Mouse (Mus musculus) midbrain, embryonic 11.5 days (tissue): ENCODE measurements at regions not wholly inside any gene's neighbourhood (a gene's known extent, or its start where the extent isn't known, plus 50 kb on each side); places are given as distances from the start of the nearest gene placed in this dataset.
"Not testable (repeated sequence)": the region's sequence is repeated elsewhere in the genome, so short reads cannot be mapped to it uniquely, and the experiment has no call there.

Experiments
- ATAC-seq: fragments of 200-750 bp; cut with Nextera tagmentation; 2 replicates; pipeline ENCODE4 v1.8.0; 2017; ENCODE audit warnings: moderate TSS enrichment, moderate library complexity; ENCODE audit not compliant: low FRiP score
- DNase-seq: peaks from one replicate; pipeline ENCODE4 v3.0.0; 2015; ENCODE audit warnings: low spot score; ENCODE audit errors: missing footprints
- H3K27ac ChIP-seq: fragments of 300-500 bp; sonication (generic); 2 replicates; pipeline ENCODE4 v1.5.1; 2014; ENCODE audit warnings: low read depth, low read length
- H3K27me3 ChIP-seq: fragments of 300-500 bp; sonication (generic); 2 replicates; pipeline ENCODE4 v1.6.1; 2014; ENCODE audit warnings: mild to moderate bottlenecking, low read length, moderate library complexity, mixed read lengths; ENCODE audit not compliant: control insufficient read depth, insufficient read depth
- H3K36me3 ChIP-seq: fragments of 300-500 bp; sonication (generic); 2 replicates; pipeline ENCODE4 v1.6.1; 2014; ENCODE audit warnings: mild to moderate bottlenecking, low read length, moderate library complexity, mixed read lengths; ENCODE audit not compliant: control insufficient read depth, insufficient read depth
- H3K4me1 ChIP-seq: fragments of 300-500 bp; sonication (generic); 2 replicates; pipeline ENCODE4 v1.6.1; 2014; ENCODE audit warnings: low read length; ENCODE audit not compliant: control insufficient read depth, insufficient read depth
- H3K4me2 ChIP-seq: fragments of 300-500 bp; sonication (generic); 2 replicates; pipeline ENCODE4 v1.6.1; 2014; ENCODE audit warnings: mild to moderate bottlenecking, moderate library complexity
- H3K4me3 ChIP-seq: fragments of 300-500 bp; sonication (generic); 2 replicates; pipeline ENCODE4 v1.5.1; 2014; ENCODE audit warnings: low read depth, low read length
- H3K9ac ChIP-seq: fragments of 300-500 bp; sonication (generic); 2 replicates; pipeline ENCODE4 v1.6.1; 2014; ENCODE audit warnings: low read length
- H3K9me3 ChIP-seq: fragments of 300-500 bp; sonication (generic); 2 replicates; pipeline ENCODE4 v1.6.1; 2016; ENCODE audit warnings: low read length; ENCODE audit not compliant: control insufficient read depth
- WGBS: fragments of 180-500 bp; shearing (Covaris S2); extraction: QIAGEN DNeasy Blood & Tissue Kit; methylation state at CpG from one replicate; pipeline ENCODE4 v1.1.7; 2014; 5-methylcytosine and 5-hydroxymethylcytosine counted together

DNA sequence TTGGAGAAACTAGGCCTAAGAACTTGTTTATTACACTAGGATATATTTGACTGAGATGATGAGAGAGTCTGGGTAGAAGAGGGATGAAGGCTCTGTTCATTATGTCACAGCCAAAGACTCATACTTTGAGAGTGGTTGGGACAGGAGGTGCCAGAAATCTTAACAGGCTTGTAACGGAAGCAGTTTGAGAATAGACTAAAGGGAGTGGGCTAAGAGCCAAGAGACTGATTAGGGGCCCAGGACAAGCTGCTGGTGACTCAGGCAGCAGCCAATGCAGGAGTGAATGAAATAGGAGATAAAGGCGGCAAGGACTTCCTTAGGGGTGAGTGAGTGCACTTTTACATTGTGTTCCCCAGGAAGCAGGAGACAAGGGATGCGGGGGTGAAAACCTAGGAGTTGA is 127.2 kb upstream of the Dpp6 start:
- Histone ChIP-seq H3K4me1 (no peaks in the 10 kb centered on the region), H3K36me3 (no peaks in the 10 kb centered on the region), H3K4me2 (no peak overlapping the region), H3K27me3 (no peaks in the 10 kb centered on the region), H3K27ac (no peak overlapping the region), H3K9me3 (no peaks in the 10 kb centered on the region), H3K9ac (no peak overlapping the region), H3K4me3 (no peak overlapping the region)
- no peak for DNase-seq
- no peak for ATAC-seq
- 67% methylated on average over 3 of the region's 3 CpGs for WGBS

DNA sequence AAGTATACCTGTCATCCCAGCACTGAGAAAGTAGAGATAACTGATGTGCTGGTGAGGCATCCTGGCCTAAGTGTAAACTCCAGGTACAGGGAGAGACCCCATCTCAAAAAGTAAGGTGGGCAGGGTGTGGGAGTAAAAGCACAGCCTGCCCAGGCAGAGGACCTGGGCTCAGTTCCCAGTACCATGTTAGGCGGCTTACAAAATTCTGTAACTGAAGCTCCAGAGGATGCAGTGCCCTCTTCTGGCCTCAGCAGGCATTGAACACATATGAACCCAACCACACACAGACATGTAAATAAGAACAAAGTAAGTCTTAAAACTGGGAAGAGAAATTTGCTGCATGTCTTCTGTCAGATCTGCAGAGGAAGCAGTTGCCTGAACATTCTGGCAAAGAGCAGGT is 125.9 kb upstream of the Dpp6 start:
- H3K9ac ChIP-seq = no peak overlapping the region
- no peak overlapping the region for H3K4me2 ChIP-seq
- H3K27me3 ChIP-seq = no peaks in the 10 kb centered on the region
- H3K4me1 ChIP-seq = no peaks in the 10 kb centered on the region
- H3K9me3 ChIP-seq = no peaks in the 10 kb centered on the region
- no peak overlapping the region for H3K27ac ChIP-seq
- H3K4me3 ChIP-seq = no peak overlapping the region
- 95% methylated on average over 1 of the region's 1 CpGs for WGBS
- no peaks in the 10 kb centered on the region for H3K36me3 ChIP-seq
- no peak for DNase-seq
- ATAC-seq = no peak

DNA sequence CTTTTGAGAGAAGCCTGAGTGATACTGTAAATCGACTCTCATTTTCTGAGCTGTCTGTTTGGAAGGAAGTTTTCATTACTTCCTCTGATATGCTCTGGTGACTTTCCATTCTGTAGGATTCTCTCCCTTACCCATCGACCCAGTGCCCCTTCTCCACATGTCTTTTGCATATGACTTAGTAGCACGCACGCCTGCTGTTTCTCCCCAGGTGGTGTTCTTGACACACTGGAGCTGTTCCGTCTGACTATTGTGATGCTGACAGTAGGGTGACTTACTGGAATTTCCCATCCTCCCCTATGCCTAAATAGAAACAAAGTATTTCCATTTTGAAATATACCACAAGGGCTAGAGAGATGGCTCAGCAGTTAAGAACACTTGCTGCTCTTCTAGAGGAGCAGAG is 125.0 kb upstream of the Dpp6 start:
- DNase-seq (no peak), ATAC-seq (no peak)
- Histone ChIP-seq H3K27me3 (no peaks in the 10 kb centered on the region), H3K36me3 (no peaks in the 10 kb centered on the region), H3K4me2 (no peak overlapping the region), H3K4me3 (no peak overlapping the region), H3K9me3 (no peaks in the 10 kb centered on the region), H3K4me1 (no peaks in the 10 kb centered on the region), H3K9ac (no peak overlapping the region), H3K27ac (no peak overlapping the region)
- 27% methylated on average over 5 of the region's 5 CpGs for WGBS

DNA sequence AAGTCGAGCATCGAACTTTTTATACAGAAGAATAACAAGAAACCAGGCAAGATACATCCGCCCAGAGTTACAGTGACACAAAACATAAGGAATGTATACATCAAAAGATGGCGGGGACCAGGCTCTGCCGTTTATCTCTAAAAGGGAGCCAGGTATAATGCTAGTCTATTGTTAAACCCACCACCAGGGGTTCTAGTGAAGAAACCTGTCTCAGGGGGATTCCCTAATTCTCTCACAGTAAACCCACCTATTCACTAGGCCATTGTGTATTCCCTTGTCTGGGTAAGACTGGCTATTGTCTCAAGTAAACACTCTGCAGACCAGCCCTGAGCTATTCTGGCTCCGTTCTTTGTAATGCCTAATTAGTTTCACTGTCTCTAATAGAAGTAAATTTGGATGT is 113.4 kb upstream of the Dpp6 start:
- H3K9me3 ChIP-seq, H3K9ac ChIP-seq, ATAC-seq, H3K27ac ChIP-seq, H3K27me3 ChIP-seq, H3K4me1 ChIP-seq, H3K4me2 ChIP-seq, DNase-seq, H3K4me3 ChIP-seq, H3K36me3 ChIP-seq: not testable (repeated sequence)
- 58% methylated on average over 6 of the region's 6 CpGs for WGBS

DNA sequence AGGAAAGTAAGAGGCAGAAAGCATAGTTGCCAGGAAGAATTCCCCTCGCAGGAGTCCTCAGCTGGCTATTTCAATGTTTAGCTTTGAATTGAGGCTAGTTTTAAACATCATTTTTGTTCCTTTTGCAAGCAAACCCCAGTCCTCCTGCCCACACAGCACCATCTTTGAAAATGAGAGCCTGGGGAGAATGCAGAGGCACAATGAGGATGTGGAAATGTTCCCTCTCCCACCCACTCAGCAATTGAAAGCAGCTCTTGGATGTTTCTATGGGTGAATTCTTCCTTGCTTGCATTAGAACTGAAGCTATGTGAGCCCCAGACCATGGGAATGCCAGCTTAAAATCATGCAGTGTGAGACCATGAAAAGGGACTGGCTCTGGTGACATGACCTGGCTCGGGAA is 109.3 kb upstream of the Dpp6 start:
- no peaks in the 10 kb centered on the region for H3K27me3 ChIP-seq
- no peak overlapping the region for H3K4me2 ChIP-seq
- WGBS = 89% methylated on average over 2 of the region's 2 CpGs
- no peak for DNase-seq
- no peak overlapping the region for H3K4me3 ChIP-seq
- H3K9ac ChIP-seq = no peak overlapping the region
- no peaks in the 10 kb centered on the region for H3K9me3 ChIP-seq
- no peak overlapping the region for H3K27ac ChIP-seq
- ATAC-seq = no peak
- H3K36me3 ChIP-seq = no peaks in the 10 kb centered on the region
- H3K4me1 ChIP-seq = no peaks in the 10 kb centered on the region

DNA sequence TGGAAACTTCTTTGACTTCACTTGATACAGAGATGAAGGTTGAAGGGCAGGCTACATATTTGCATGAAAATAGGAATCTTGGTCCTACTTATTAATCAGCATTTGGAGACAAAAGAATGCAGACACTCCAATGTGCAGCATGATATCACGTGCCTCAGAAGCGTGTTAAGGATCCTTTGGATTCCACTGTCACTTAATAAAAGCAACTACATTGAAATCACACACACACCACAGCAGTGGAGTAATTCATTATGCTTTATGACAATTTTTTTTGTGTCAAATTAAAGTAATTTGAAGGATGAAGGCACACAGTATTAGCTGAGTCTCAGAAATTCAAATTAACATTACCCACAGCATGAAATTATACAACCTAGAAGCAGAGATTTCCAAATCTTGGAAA is 92.5 kb upstream of the Dpp6 start:
- WGBS = 75% methylated on average over 2 of the region's 2 CpGs
- Histone ChIP-seq H3K9ac (no peak overlapping the region), H3K4me2 (no peak overlapping the region), H3K9me3 (no peaks in the 10 kb centered on the region), H3K27ac (no peak overlapping the region), H3K4me3 (no peak overlapping the region), H3K27me3 (no peaks in the 10 kb centered on the region), H3K4me1 (no peaks in the 10 kb centered on the region), H3K36me3 (no peaks in the 10 kb centered on the region)
- DNase-seq (no peak), ATAC-seq (no peak)

DNA sequence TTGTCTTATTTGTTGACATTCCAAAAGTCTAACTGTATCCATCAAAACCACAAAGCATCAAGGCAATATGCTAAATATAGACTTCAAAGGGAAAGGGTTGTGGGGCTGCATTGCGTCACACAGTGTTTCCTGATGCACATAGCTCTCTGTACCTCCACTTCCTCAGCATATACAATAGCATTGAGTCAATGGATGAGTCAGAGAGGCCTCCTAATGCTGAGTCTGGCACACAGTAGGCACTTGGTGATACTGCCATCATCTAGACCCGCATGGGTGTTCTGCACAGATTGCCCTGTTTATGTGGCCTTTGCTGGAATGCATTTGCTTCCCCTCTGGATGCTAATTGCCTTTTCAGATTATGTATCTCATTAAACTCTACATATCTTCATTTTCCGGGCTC is 91.0 kb upstream of the Dpp6 start:
- H3K27me3 ChIP-seq = no peaks in the 10 kb centered on the region
- no peak overlapping the region for H3K27ac ChIP-seq
- H3K4me1 ChIP-seq = no peaks in the 10 kb centered on the region
- 91% methylated on average over 3 of the region's 3 CpGs for WGBS
- no peaks in the 10 kb centered on the region for H3K9me3 ChIP-seq
- no peak for DNase-seq
- ATAC-seq = no peak
- no peak overlapping the region for H3K9ac ChIP-seq
- no peaks in the 10 kb centered on the region for H3K36me3 ChIP-seq
- no peak overlapping the region for H3K4me2 ChIP-seq
- no peak overlapping the region for H3K4me3 ChIP-seq

DNA sequence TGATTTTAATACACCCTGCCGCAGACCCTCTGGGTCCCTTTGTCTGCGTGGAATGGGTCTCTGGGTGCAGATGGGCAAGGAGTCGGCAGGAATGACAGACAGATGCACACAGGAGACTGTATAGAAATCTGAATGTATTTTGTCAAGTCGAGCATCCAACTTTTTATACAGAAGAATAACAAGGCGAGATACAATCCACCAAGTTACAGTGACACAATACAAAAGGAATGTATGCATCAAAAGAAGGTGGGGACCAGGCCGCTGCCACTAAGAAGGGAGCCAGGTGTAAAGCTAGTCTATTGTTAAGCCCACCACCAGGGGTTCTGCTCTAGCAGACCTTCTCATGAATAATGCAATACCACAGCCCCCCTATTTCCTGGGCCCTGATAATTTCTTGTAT is 65.8 kb upstream of the Dpp6 start:
- not testable (repeated sequence) for H3K9ac ChIP-seq, DNase-seq, H3K36me3 ChIP-seq, H3K9me3 ChIP-seq, H3K27me3 ChIP-seq, H3K4me3 ChIP-seq, ATAC-seq, H3K4me2 ChIP-seq, H3K27ac ChIP-seq, H3K4me1 ChIP-seq
- 83% methylated on average over 6 of the region's 6 CpGs for WGBS

DNA sequence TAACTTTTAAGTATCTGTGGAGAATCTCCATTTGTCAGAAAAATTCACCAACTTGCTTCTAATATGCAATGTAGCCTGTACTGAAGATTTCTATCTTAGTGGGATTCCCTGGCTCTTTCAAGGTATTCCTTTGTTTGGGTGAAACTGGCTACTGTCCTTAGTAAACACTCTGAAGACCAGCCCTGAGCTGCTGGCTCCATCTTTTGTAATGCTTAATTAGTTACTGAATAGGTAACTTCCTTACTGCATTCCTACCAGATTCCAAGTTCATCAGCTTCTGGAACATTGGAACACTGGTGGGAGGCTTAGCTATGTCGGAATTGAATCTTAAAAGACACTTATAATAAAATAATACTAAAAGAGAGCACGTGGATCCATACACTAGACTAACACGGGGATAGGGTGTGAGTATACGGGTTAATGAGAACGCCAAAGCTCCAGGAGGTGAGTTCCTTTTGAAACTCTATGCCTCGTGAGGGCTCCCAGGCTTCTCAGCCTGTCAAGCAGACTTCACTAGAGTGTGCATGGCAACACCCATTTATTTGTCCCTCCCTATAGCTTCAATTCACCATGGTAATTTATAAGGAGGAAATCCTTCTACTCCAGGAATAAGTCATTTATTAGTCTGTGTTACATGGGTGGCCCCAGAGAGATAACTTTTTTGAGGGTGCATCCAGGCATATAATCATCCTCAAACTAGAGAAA is 65.2 kb upstream of the Dpp6 start:
- not testable (repeated sequence) for H3K9me3 ChIP-seq, ATAC-seq, DNase-seq, H3K27ac ChIP-seq, H3K9ac ChIP-seq, H3K4me3 ChIP-seq, H3K36me3 ChIP-seq, H3K4me1 ChIP-seq, H3K4me2 ChIP-seq, H3K27me3 ChIP-seq
- 76% methylated on average over 6 of the region's 6 CpGs for WGBS
